ENCODE assay signal across 8 mouse cellular contexts in genomic region chr1:91344921-91345685, GRCm38 (mm10). TPM values are rescaled to one million over a fixed set of nuclear protein-coding genes. Genes with fewer than 3 reads are reported as not detected.
DNase-seq lines count a peak whose midpoint lies in the region; ATAC-seq and TF ChIP-seq lines count a peak whose summit lies in the region.

No protein-coding gene starts in this region.

- H3K27ac ChIP-seq in testis, adult 2 months (ENCODE audit: control insufficient read depth, insufficient read depth, low read depth, low read length) = no peak overlapping the region
- no peak overlapping the region for H3K27ac ChIP-seq in intestine, postnatal 0 days (ENCODE audit: low read depth, low read length)

- no peak for ATAC-seq in intestine, postnatal 0 days
- ATAC-seq in inflammation-experienced regulatory T-cells, adult 6 months = no peak

- peak overlapping the region; percentile 10 for H3K4me3 ChIP-seq in testis, adult 2 months (ENCODE audit: control insufficient read depth, low read depth, low read length)
- peak overlapping the region; percentile 21; the same call in 1 of the 2 replicates for H3K4me3 ChIP-seq in intestine, postnatal 0 days (ENCODE audit: low read depth, low read length)

- WGBS in intestine, postnatal 0 days = 3% methylated on average over 67 of the region's 68 CpGs

- H3K9me3 ChIP-seq in intestine, postnatal 0 days (ENCODE audit: control insufficient read depth) = no peaks in the 10 kb centered on the region

- DNase-seq in adrenal gland, postnatal 10 days = peak; percentile 47
- DNase-seq in adrenal gland, adult 8-10 months = no peak
- DNase-seq in testis, postnatal 14 days (ENCODE audit: low spot score) = no peak
- peak; percentile 47 for DNase-seq in mesoderm, embryonic 11.5 days (ENCODE audit: low read depth, low spot score)
- DNase-seq in cerebellum, adult 8-10 months = no peak

- H3K4me2 ChIP-seq in intestine, postnatal 0 days (replicated peaks; ENCODE audit: low read depth) = peak overlapping the region; percentile 49

- TF ChIP-seq CTCF in testis, adult 2 months (IDR thresholded peaks at IDR 0.05; ENCODE audit: control insufficient read depth, insufficient read depth, insufficient replicate concordance, low read depth, low read length) = no peak
- TF ChIP-seq CTCF in intestine, postnatal 0 days (IDR thresholded peaks at IDR 0.05; ENCODE audit: low read depth) = peak; percentile 57

- peaks cover 13% of the 10 kb centered on the region for H3K4me1 ChIP-seq in testis, adult 2 months (ENCODE audit: control insufficient read depth, insufficient read depth, low read length)
- no peaks in the 10 kb centered on the region for H3K4me1 ChIP-seq in intestine, postnatal 0 days (replicated peaks; ENCODE audit: control insufficient read depth, insufficient read depth, low read length)

- no peaks in the 10 kb centered on the region for H3K27me3 ChIP-seq in testis, adult 2 months (ENCODE audit: control insufficient read depth, insufficient read depth, low read length)
- H3K27me3 ChIP-seq in intestine, postnatal 0 days (replicated peaks; ENCODE audit: control insufficient read depth, insufficient read depth, low read length) = peaks cover 39% of the 10 kb centered on the region

- H3K9ac ChIP-seq in intestine, postnatal 0 days (ENCODE audit: low read depth, low read length) = no peak overlapping the region

- no peak for TF ChIP-seq POLR2A in testis, adult 2 months (IDR thresholded peaks at IDR 0.05; ENCODE audit: control insufficient read depth, low read depth, low read length)

- H3K36me3 ChIP-seq in testis, adult 2 months (ENCODE audit: control insufficient read depth, insufficient read depth, low read length) = no peaks in the 10 kb centered on the region
- H3K36me3 ChIP-seq in intestine, postnatal 0 days (ENCODE audit: control insufficient read depth, insufficient read depth) = no peaks in the 10 kb centered on the region

RNA-seq across cellular contexts. Expression of gene Klhl30, which starts 5.7 kb away (rescaled TPM):
- 1 to 10 TPM; 2.1 to 5.8 TPM for total RNA-seq in adrenal gland, postnatal 10 days (2021)
- total RNA-seq in adrenal gland, adult 8-10 months (2022) = 1 to 10 TPM; 2.2 to 3.0 (median 2.5) TPM
- polyA plus RNA-seq in testis, adult 2 months (2012; rRNA removed) = 0.21 and 0.31 TPM in 2 replicates
- polyA plus RNA-seq in intestine, postnatal 0 days (2015; fragmentation: Nextera tagmentation; extraction: Ambion mirVana) = 1.3 and 1.8 TPM in 2 replicates
- polyA plus RNA-seq in inflammation-experienced regulatory T-cells, adult 6 months (2017; shearing (Covaris generic)) = not detected

RNA-seq across cellular contexts. Expression of gene Erfe, which starts 21.1 kb away (rescaled TPM):
- total RNA-seq in adrenal gland, postnatal 10 days (2021) = 1 to 10 TPM; 1.0 to 2.2 TPM
- 1 to 10 TPM; 1.7 to 8.3 (median 4.8) TPM for total RNA-seq in adrenal gland, adult 8-10 months (2022)
- polyA plus RNA-seq in testis, adult 2 months (2012; rRNA removed) = 0.90 and 1.2 TPM in 2 replicates
- polyA plus RNA-seq in intestine, postnatal 0 days (2015; fragmentation: Nextera tagmentation; extraction: Ambion mirVana) = 2.7 and 3.1 TPM in 2 replicates
- polyA plus RNA-seq in inflammation-experienced regulatory T-cells, adult 6 months (2017; shearing (Covaris generic)) = not detected

RNA-seq across cellular contexts. Expression of gene Espnl, which starts 23.2 kb away (rescaled TPM):
- total RNA-seq in adrenal gland, postnatal 10 days (2021) = under 1 TPM in 1 of 2 experiments, not detected in 1; 0.09 TPM
- under 1 TPM in 3 of 4 experiments, not detected in 1; 0.09 to 0.25 (median 0.21) TPM for total RNA-seq in adrenal gland, adult 8-10 months (2022)
- polyA plus RNA-seq in testis, adult 2 months (2012; rRNA removed) = 0.27 and 0.29 TPM in 2 replicates
- not detected in 2 replicates for polyA plus RNA-seq in intestine, postnatal 0 days (2015; fragmentation: Nextera tagmentation; extraction: Ambion mirVana)
- not detected for polyA plus RNA-seq in inflammation-experienced regulatory T-cells, adult 6 months (2017; shearing (Covaris generic))

RNA-seq across cellular contexts. Expression of gene Scly, which starts 47.0 kb away (rescaled TPM):
- 10 to 100 TPM; 22.8 to 23.4 TPM for total RNA-seq in adrenal gland, postnatal 10 days (2021)
- total RNA-seq in adrenal gland, adult 8-10 months (2022) = 10 to 100 TPM; 31.4 to 42.7 (median 35.8) TPM
- polyA plus RNA-seq in testis, adult 2 months (2012; rRNA removed) = 13.3 and 18.0 TPM in 2 replicates
- 20.2 and 23.1 TPM in 2 replicates for polyA plus RNA-seq in intestine, postnatal 0 days (2015; fragmentation: Nextera tagmentation; extraction: Ambion mirVana)
- 10 to 100 TPM; 64.1 to 75.8 (median 73.6) TPM for polyA plus RNA-seq in inflammation-experienced regulatory T-cells, adult 6 months (2017; shearing (Covaris generic))

RNA-seq across cellular contexts. Expression of gene Ilkap, which starts 53.5 kb away (rescaled TPM):
- 10 to 100 TPM; 82.9 to 83.7 TPM for total RNA-seq in adrenal gland, postnatal 10 days (2021)
- 100 to 1,000 TPM in 3 of 4 experiments, 10 to 100 TPM in 1; 89.4 to 138 (median 108) TPM for total RNA-seq in adrenal gland, adult 8-10 months (2022)
- 20.0 and 20.2 TPM in 2 replicates for polyA plus RNA-seq in testis, adult 2 months (2012; rRNA removed)
- 51.2 TPM in 2 replicates for polyA plus RNA-seq in intestine, postnatal 0 days (2015; fragmentation: Nextera tagmentation; extraction: Ambion mirVana)
- polyA plus RNA-seq in inflammation-experienced regulatory T-cells, adult 6 months (2017; shearing (Covaris generic)) = 10 to 100 TPM; 30.1 to 46.9 (median 37.7) TPM

Comparison
In these comparisons a context has a peak if more than half of its experiments do, and no peak if none do; other contexts are left out.
1. DNase-seq: peak in adrenal gland, postnatal 10 days (single experiment) and mesoderm, embryonic 11.5 days (single experiment); none in adrenal gland, adult 8-10 months (single experiment), testis, postnatal 14 days (single experiment) and cerebellum, adult 8-10 months (single experiment).